Mouse (Mus musculus) heart, adult 2 months (tissue): ENCODE measurements around the gene Lepr. TPM values are rescaled to one million over a fixed set of nuclear protein-coding genes. Genes with fewer than 3 reads are reported as not detected.

Experiments
- DNase-seq, 2 experiments: peaks; one replicate each; pipeline ENCODE4 v3.0.0; 2021
- H3K27ac ChIP-seq: fragments of 200-600 bp; 2 replicates; pipeline ENCODE4 v1.8.1; 2022
- H3K27me3 ChIP-seq: fragments of 200-500 bp; 2 replicates; pipeline ENCODE4 v1.6.1; 2012; ENCODE audit warnings: mild to moderate bottlenecking, low read length, inconsistent platforms, mixed read lengths; ENCODE audit not compliant: control insufficient read depth, insufficient read depth
- H3K36me3 ChIP-seq: fragments of 200-500 bp; 2 replicates; pipeline ENCODE4 v1.6.1; 2012; ENCODE audit warnings: low read length, inconsistent platforms; ENCODE audit not compliant: control insufficient read depth, insufficient read depth
- H3K4me1 ChIP-seq: fragments of 200-500 bp; 2 replicates; pipeline ENCODE4 v1.6.1; 2011; ENCODE audit warnings: low read length; ENCODE audit not compliant: control insufficient read depth, insufficient read depth
- H3K4me3 ChIP-seq: fragments of 200-600 bp; 2 replicates; pipeline ENCODE4 v1.8.1; 2022
- H3K79me2 ChIP-seq: fragments of 200-500 bp; replicated peaks from 2 replicates; pipeline ENCODE4 v1.6.1; 2012; ENCODE audit warnings: mild to moderate bottlenecking, inconsistent platforms, low read length, moderate library complexity, mixed read lengths; ENCODE audit not compliant: control insufficient read depth, insufficient read depth
- H3K9ac ChIP-seq: fragments of 200-500 bp; 2 replicates; pipeline ENCODE4 v1.6.1; 2012; ENCODE audit warnings: low read depth, mild to moderate bottlenecking, control low read depth, inconsistent platforms, low read length, mixed read lengths
- CTCF ChIP-seq: fragments of 200-600 bp; IDR thresholded peaks from 2 replicates; pipeline ENCODE4 v1.8.1; 2022; ENCODE audit warnings: antibody characterized with exemption, mild to moderate bottlenecking, moderate library complexity
- EP300 ChIP-seq: fragments of 200-500 bp; IDR thresholded peaks from 2 replicates; pipeline ENCODE4 v1.6.1; 2011; ENCODE audit warnings: low read depth, low read length, control low read depth; ENCODE audit not compliant: insufficient read depth
- POLR2A ChIP-seq: fragments of 200-500 bp; IDR thresholded peaks from 2 replicates; pipeline ENCODE4 v1.6.1; 2011; ENCODE audit warnings: mild to moderate bottlenecking, low read depth, low read length, control low read depth; ENCODE audit not compliant: insufficient read depth
- WGBS: fragments of 180-500 bp; shearing (Covaris S2); methylation state at CpG from one replicate; pipeline ENCODE4 v1.1.7; 2018; 5-methylcytosine and 5-hydroxymethylcytosine counted together
- intact Hi-C: fragments of 180-260 bp; cut with DNase I; formaldehyde crosslinking; loops from one replicate; pipeline ENCODE4 v1.15.1; 2025
- polyA plus RNA-seq: library from polyadenylated mRNA; depleted of rRNA; stranded (reverse); fragments of >200 nt; gene quantifications from 2 replicates; pipeline ENCODE4 v1.2.3, GENCODE M21; 2012; rRNA removed
- total RNA-seq, 2 experiments: library from RNA; stranded (reverse); gene quantifications; 2 replicates each; pipeline ENCODE4 v1.2.3; 2021

Lepr gene
- total and polyA plus RNA-seq, 3 experiments = 0.80 to 3.9 (median 3.2) TPM

- H3K9ac ChIP-seq = no peak overlapping the region
- 54% methylated on average over 2 of the region's 2 CpGs for WGBS
Observed at GRCm38 (mm10) chr4:101850908-101851307, 133.7 kb downstream of the Lepr start.

DNA sequence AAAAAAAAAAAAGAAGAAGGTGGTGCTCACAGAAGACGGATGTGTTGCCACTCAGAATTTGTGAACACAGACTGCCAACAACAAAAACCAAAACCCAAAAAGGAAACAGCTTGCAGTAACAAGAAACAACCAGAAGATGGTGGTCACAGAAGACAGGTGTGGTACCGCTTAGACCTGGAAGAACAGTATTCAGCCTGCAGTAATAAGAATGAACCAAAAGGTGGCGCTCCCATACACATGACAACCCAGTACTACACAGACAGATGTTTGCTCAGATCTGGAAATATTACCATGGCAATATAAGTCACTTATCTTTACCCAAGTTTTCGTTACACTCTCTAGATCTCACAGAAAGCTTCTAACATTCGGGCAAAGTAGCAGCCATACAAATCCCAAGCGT lies 143.7 kb downstream of the Lepr start:
- intact Hi-C loops = no loop called here
- peak; percentile 57 for TF ChIP-seq CTCF
- no peak for TF ChIP-seq EP300
- no peak for TF ChIP-seq POLR2A
- H3K9ac ChIP-seq = no peak overlapping the region
- WGBS = 42% methylated on average over 6 of the region's 6 CpGs
- H3K27ac ChIP-seq = no peak overlapping the region
- DNase-seq = no peak
- H3K36me3 ChIP-seq = no peaks in the 10 kb centered on the region
- no peaks in the 10 kb centered on the region for H3K27me3 ChIP-seq
- no peaks in the 10 kb centered on the region for H3K4me1 ChIP-seq
- no peaks in the 10 kb centered on the region for H3K79me2 ChIP-seq
- no peak overlapping the region for H3K4me3 ChIP-seq

More at GRCm38 (mm10) chr4:101850908-101851307, 133.7 kb downstream of the Lepr start:
- Histone ChIP-seq H3K36me3 (no peaks in the 10 kb centered on the region), H3K4me1 (no peaks in the 10 kb centered on the region), H3K4me3 (no peak overlapping the region), H3K27ac (no peak overlapping the region), H3K79me2 (no peaks in the 10 kb centered on the region), H3K27me3 (no peaks in the 10 kb centered on the region)
- intact Hi-C loops = no loop called here
- no peak for TF ChIP-seq CTCF
- no peak for TF ChIP-seq POLR2A
- TF ChIP-seq EP300 = no peak
- no peak for DNase-seq

GRCm38 (mm10) chr4:101862289-101862688 lies 145.1 kb downstream of the Lepr start:
- intact Hi-C loops = no loop called here
- Histone ChIP-seq H3K4me1 (no peaks in the 10 kb centered on the region), H3K9ac (no peak overlapping the region), H3K36me3 (no peaks in the 10 kb centered on the region), H3K4me3 (no peak overlapping the region), H3K27me3 (no peaks in the 10 kb centered on the region), H3K27ac (no peak overlapping the region), H3K79me2 (no peaks in the 10 kb centered on the region)
- no peak for TF ChIP-seq EP300
- no peak for TF ChIP-seq CTCF
- no peak for TF ChIP-seq POLR2A
- WGBS = 87% methylated on average over 6 of the region's 6 CpGs
- DNase-seq = no peak

Other genes starting within 250 kb of the Lepr start
- gene Dnajc6, start 220.8 kb upstream of the Lepr start, total RNA-seq = under 1 TPM; 0.29 to 0.41 TPM
- gene Dnajc6, start 220.8 kb upstream of the Lepr start, polyA plus RNA-seq = 0.35 and 1.2 TPM in 2 replicates
- gene Leprot, start 69.7 kb upstream of the Lepr start, total RNA-seq = 10 to 100 TPM; 24.2 to 30.2 TPM
- 37.9 and 59.2 TPM in 2 replicates for gene Leprot, start 69.7 kb upstream of the Lepr start, polyA plus RNA-seq
- not detected for gene B020004J07Rik, start 126.6 kb downstream of the Lepr start, total RNA-seq
- gene B020004J07Rik, start 126.6 kb downstream of the Lepr start, polyA plus RNA-seq = not detected in 2 replicates
- gene C130073F10Rik, start 176.4 kb downstream of the Lepr start, total RNA-seq = not detected
- gene C130073F10Rik, start 176.4 kb downstream of the Lepr start, polyA plus RNA-seq = not detected in 2 replicates
- gene Gm12800, start 191.7 kb downstream of the Lepr start, total RNA-seq = not detected
- gene Gm12800, start 191.7 kb downstream of the Lepr start, polyA plus RNA-seq = not detected in 2 replicates
- not detected for gene Gm12794, start 223.0 kb downstream of the Lepr start, total RNA-seq
- gene Gm12794, start 223.0 kb downstream of the Lepr start, polyA plus RNA-seq = not detected in 2 replicates